Mouse (Mus musculus) megakaryocyte, embryonic 14.5 days (primary cell): ENCODE data around the gene Egfl7.

ENCODE experiments used
- FLI1 ChIP-seq: IDR thresholded peaks from 2 replicates; pipeline ENCODE4 v1.6.1; 2012; ENCODE audit warnings: low read length, inconsistent platforms, mixed read lengths
- GATA1 ChIP-seq: IDR thresholded peaks from 3 replicates; pipeline ENCODE4 v1.6.1; 2012; ENCODE audit warnings: mixed read lengths, low read length, inconsistent platforms, borderline replicate concordance

DNA sequence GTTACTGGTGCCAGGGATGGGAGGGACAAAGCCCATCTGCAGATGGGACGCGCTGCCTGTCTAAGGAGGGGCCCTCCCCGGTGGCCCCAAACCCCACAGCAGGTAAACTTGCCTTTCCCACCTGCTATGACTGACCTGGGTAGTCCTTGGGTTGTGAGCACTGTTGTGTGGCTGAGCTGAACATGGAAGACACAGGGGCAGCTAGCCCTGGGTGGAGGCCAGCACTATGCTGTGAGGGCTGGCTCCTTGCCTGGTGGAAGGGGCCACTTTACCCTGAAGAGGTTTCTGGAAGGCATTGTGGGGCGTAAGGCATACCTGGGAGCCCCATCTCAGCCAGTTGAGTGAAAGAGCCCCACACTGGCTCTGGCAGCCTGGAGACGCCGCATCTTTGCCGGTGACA lies 11.1 kb downstream of the Egfl7 start:
- TF ChIP-seq GATA1 (no peak), FLI1 (no peak)
